In genomic region chr14:59437398-59437797, GRCm38 (mm10) we compare ENCODE assay signal across 16 mouse cellular contexts.
"Had no signal": no experiment of that assay in that cellular context is flagged by ENCODE, and none has a peak within 500 bp of the region (broad histone marks: within the 10 kb centered on the region; RNA-seq: fewer than 3 reads in every experiment).

No protein-coding gene starts in this region.

- H3K4me3 ChIP-seq: neural tube, embryonic 12.5 days; neural tube, embryonic 13.5 days; neural tube, embryonic 15.5 days; stomach, embryonic 15.5 days had no signal

- H3K27ac ChIP-seq: neural tube, embryonic 12.5 days; neural tube, embryonic 13.5 days; neural tube, embryonic 15.5 days; stomach, embryonic 15.5 days; stomach, postnatal 0 days had no signal

- H3K4me2 ChIP-seq: neural tube, embryonic 12.5 days; neural tube, embryonic 13.5 days; neural tube, embryonic 15.5 days; stomach, embryonic 15.5 days had no signal

- H3K27me3 ChIP-seq: neural tube, embryonic 12.5 days; neural tube, embryonic 13.5 days; neural tube, embryonic 15.5 days; stomach, embryonic 15.5 days had no signal

- H3K36me3 ChIP-seq: neural tube, embryonic 12.5 days; neural tube, embryonic 13.5 days; neural tube, embryonic 15.5 days; stomach, embryonic 15.5 days had no signal

- H3K9me3 ChIP-seq: neural tube, embryonic 12.5 days; neural tube, embryonic 13.5 days; neural tube, embryonic 15.5 days; stomach, embryonic 15.5 days had no signal

- H3K4me1 ChIP-seq: stomach, embryonic 15.5 days had no signal

- DNase-seq: retina, postnatal 1 day; right cerebral cortex, adult 18-20 months; right cerebral cortex, postnatal 14 days; right cerebral cortex, postnatal 25 days; right cerebral cortex, postnatal 4 days; spleen, adult 18-20 months; thymus, adult 18-20 months; thymus, adult 2 months; thymus, postnatal 25 days; thymus, postnatal 36 days; thymus, postnatal 4 days had no signal

- H3K9ac ChIP-seq: neural tube, embryonic 12.5 days; neural tube, embryonic 13.5 days; neural tube, embryonic 15.5 days; stomach, embryonic 15.5 days had no signal
